In the genomic region with DNA sequence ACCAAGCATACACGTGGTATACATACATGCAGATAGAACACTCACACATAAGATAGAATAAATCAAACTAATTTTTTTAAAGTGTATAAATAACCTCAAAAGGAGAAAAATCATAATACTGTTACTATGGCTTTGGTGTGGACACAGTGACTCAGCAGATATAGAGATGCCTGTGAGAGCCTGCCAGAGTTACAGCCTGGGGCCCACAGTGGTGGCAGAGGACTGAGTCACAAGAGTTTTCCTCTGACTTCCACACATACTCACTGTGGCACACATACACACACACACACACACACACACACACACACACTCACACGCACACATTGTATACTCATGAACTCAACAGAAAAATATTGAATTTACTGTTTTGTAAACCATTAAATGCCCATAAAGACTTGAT, we compare ENCODE assay signal across 26 mouse cellular contexts. TPM values are rescaled to one million over a fixed set of nuclear protein-coding genes. Genes with fewer than 3 reads are reported as not detected.
A peak's percentile ranks its signal among the peaks of the same experiment; 100 is the strongest.
DNase-seq lines count a peak whose midpoint lies in the region; ATAC-seq lines count a peak whose summit lies in the region.
"Had no signal": no experiment of that assay in that cellular context is flagged by ENCODE, and none has a peak within 500 bp of the region (broad histone marks: within the 10 kb centered on the region; RNA-seq: fewer than 3 reads in every experiment).

No protein-coding gene starts in this region.

- H3K27ac ChIP-seq in stomach, embryonic 15.5 days, result no peak overlapping the region
- no peak overlapping the region for H3K27ac ChIP-seq in forebrain, embryonic 12.5 days
- H3K27ac ChIP-seq: embryonic facial prominence, embryonic 15.5 days; forebrain, embryonic 13.5 days; heart, adult 2 months; heart, embryonic 15.5 days; hindbrain, embryonic 14.5 days had no signal

- 73% methylated on average over 2 of the region's 2 CpGs for WGBS in stomach, embryonic 15.5 days
- WGBS in forebrain, embryonic 12.5 days, result 93% methylated on average over 2 of the region's 2 CpGs

- no peak overlapping the region for H3K9ac ChIP-seq in stomach, embryonic 15.5 days
- H3K9ac ChIP-seq in forebrain, embryonic 12.5 days, result no peak overlapping the region
- H3K9ac ChIP-seq: embryonic facial prominence, embryonic 15.5 days; forebrain, embryonic 13.5 days; forebrain, postnatal 0 days; heart, embryonic 15.5 days; hindbrain, embryonic 14.5 days had no signal

- peak; percentile 6 for DNase-seq in adrenal gland, adult 2 months
- DNase-seq in adrenal gland, postnatal 14 days, result no peak
- peak; percentile 25 for DNase-seq in 3134 (ENCODE audit: extremely low read depth, insufficient read length, low spot score)
- DNase-seq in brain, adult 2 months (ENCODE audit: low read depth, low spot score), result peak; percentile 15
- DNase-seq in spleen, postnatal 36 days (ENCODE audit: low spot score in 2 of 2), result no peak
- no peak for DNase-seq in ovary, postnatal 10 days (ENCODE audit: low spot score)
- DNase-seq: adrenal gland, postnatal 10 days; cerebellum, adult 18-20 months; cerebellum, postnatal 14 days; embryo, embryonic 11 days; forebrain, postnatal 0 days; gastrocnemius, postnatal 14 days; heart, adult 2 months; heart, postnatal 14 days had no signal

- no peaks in the 10 kb centered on the region for H3K9me3 ChIP-seq in stomach, embryonic 15.5 days
- no peaks in the 10 kb centered on the region for H3K9me3 ChIP-seq in forebrain, embryonic 12.5 days
- H3K9me3 ChIP-seq: embryonic facial prominence, embryonic 15.5 days; forebrain, embryonic 13.5 days; heart, embryonic 15.5 days had no signal

- no peak overlapping the region for H3K4me3 ChIP-seq in stomach, embryonic 15.5 days (replicated peaks)
- no peak overlapping the region for H3K4me3 ChIP-seq in forebrain, embryonic 12.5 days (replicated peaks)
- H3K4me3 ChIP-seq: embryonic facial prominence, embryonic 15.5 days; forebrain, embryonic 13.5 days; heart, adult 2 months; heart, embryonic 15.5 days had no signal

- H3K36me3 ChIP-seq in stomach, embryonic 15.5 days, result no peaks in the 10 kb centered on the region
- H3K36me3 ChIP-seq in forebrain, embryonic 12.5 days (replicated peaks), result no peaks in the 10 kb centered on the region
- H3K36me3 ChIP-seq: embryonic facial prominence, embryonic 15.5 days; heart, embryonic 15.5 days had no signal

- H3K4me1 ChIP-seq in stomach, embryonic 15.5 days, result no peaks in the 10 kb centered on the region
- 0 out of 2 replicates have a peak, but pooled peaks cover 5% of the 10 kb centered on the region for H3K4me1 ChIP-seq in forebrain, embryonic 12.5 days
- H3K4me1 ChIP-seq: embryonic facial prominence, embryonic 15.5 days; forebrain, embryonic 13.5 days; heart, embryonic 15.5 days had no signal

- H3K4me2 ChIP-seq in stomach, embryonic 15.5 days, result no peak overlapping the region
- H3K4me2 ChIP-seq in forebrain, embryonic 12.5 days, result no peak overlapping the region
- H3K4me2 ChIP-seq: embryonic facial prominence, embryonic 15.5 days; forebrain, embryonic 13.5 days; heart, embryonic 11.5 days; heart, embryonic 15.5 days; hindbrain, embryonic 14.5 days had no signal

- 0 out of 2 replicates have a peak, but pooled peaks have one; percentile 43 for ATAC-seq in stomach, embryonic 15.5 days (ENCODE audit: insufficient read depth, low FRiP score, low read depth)
- no peak for ATAC-seq in forebrain, embryonic 12.5 days (ENCODE audit: low FRiP score)
- ATAC-seq: forebrain, embryonic 13.5 days; forebrain, postnatal 0 days had no signal

- no peaks in the 10 kb centered on the region for H3K27me3 ChIP-seq in stomach, embryonic 15.5 days (replicated peaks)
- no peaks in the 10 kb centered on the region for H3K27me3 ChIP-seq in forebrain, embryonic 12.5 days
- H3K27me3 ChIP-seq: embryonic facial prominence, embryonic 15.5 days; forebrain, embryonic 13.5 days; heart, embryonic 15.5 days had no signal

RNA-seq across cellular contexts. Expression of gene Gm8994, which starts 17.9 kb away (rescaled TPM):
- total RNA-seq in adrenal gland, adult 2 months (2021), result not detected
- polyA plus RNA-seq in adrenal gland, adult 2 months (2012; rRNA removed), result not detected in 2 replicates
- not detected in 2 replicates for total RNA-seq in adrenal gland, postnatal 14 days (2021)
- polyA plus RNA-seq in stomach, embryonic 15.5 days (2015; fragmentation: Nextera tagmentation; extraction: Ambion mirVana), result 0.26 TPM in 1 of 2 replicates, not detected in the other
- polyA plus RNA-seq in forebrain, embryonic 12.5 days (2016; fragmentation: Nextera tagmentation; extraction: Ambion mirVana), result not detected in 2 replicates
- total RNA-seq: adrenal gland, postnatal 10 days; common myeloid progenitor, adult 5-6 weeks; gastrocnemius, adult 18-20 months; gastrocnemius, postnatal 14 days; heart, adult 2 months; heart, postnatal 14 days; hematopoietic stem cell, adult 5-6 weeks had no signal
- polyA plus RNA-seq: embryonic facial prominence, embryonic 11.5 days; embryonic facial prominence, embryonic 15.5 days; forebrain, embryonic 13.5 days; forebrain, postnatal 0 days; gonadal fat pad, adult 2 months; heart, adult 2 months; heart, embryonic 11.5 days; heart, embryonic 15.5 days; hindbrain, embryonic 14.5 days had no signal

Comparison
In these comparisons a context has a peak if more than half of its experiments do, and no peak if none do; other contexts are left out.
1. DNase-seq: peak in adrenal gland, adult 2 months (single experiment), 3134 (single experiment) and brain, adult 2 months (single experiment); none in adrenal gland, postnatal 14 days (single experiment), spleen, postnatal 36 days (0 of 2) and ovary, postnatal 10 days (single experiment).